Mouse (Mus musculus): ENCODE data around the gene Wscd2. TPM values are rescaled to one million over a fixed set of nuclear protein-coding genes. Genes with fewer than 3 reads are reported as not detected.
A peak's percentile ranks its signal among the peaks of the same experiment; 100 is the strongest.

The Wscd2 gene
- polyA plus RNA-seq, 1 experiment: 13.5 TPM

- no peak for TF ChIP-seq POLR2A (IDR thresholded peaks at IDR 0.05; ENCODE audit: borderline replicate concordance, extremely low read depth, insufficient read depth, insufficient read length, poor library complexity, severe bottlenecking)
- no peak for TF ChIP-seq CTCF (IDR thresholded peaks at IDR 0.05; ENCODE audit: borderline replicate concordance, extremely low read depth, insufficient read depth, insufficient read length)
- no peak for DNase-seq (ENCODE audit: low read depth)
These were observed 25.4 kb upstream of the Wscd2 start for GRCm38 (mm10) chr5:113464731-113465130.

- TF ChIP-seq POLR2A (IDR thresholded peaks at IDR 0.05; ENCODE audit: borderline replicate concordance, extremely low read depth, insufficient read depth, insufficient read length, poor library complexity, severe bottlenecking): no peak
- TF ChIP-seq CTCF (IDR thresholded peaks at IDR 0.05; ENCODE audit: borderline replicate concordance, extremely low read depth, insufficient read depth, insufficient read length): no peak
- DNase-seq (ENCODE audit: low read depth): no peak
These were observed 23.6 kb upstream of the Wscd2 start for GRCm38 (mm10) chr5:113466536-113466935.

GRCm38 (mm10) chr5:113467072-113467471 lies 23.1 kb upstream of the Wscd2 start:
- TF ChIP-seq POLR2A (IDR thresholded peaks at IDR 0.05; ENCODE audit: borderline replicate concordance, extremely low read depth, insufficient read depth, insufficient read length, poor library complexity, severe bottlenecking): no peak
- no peak for TF ChIP-seq CTCF (IDR thresholded peaks at IDR 0.05; ENCODE audit: borderline replicate concordance, extremely low read depth, insufficient read depth, insufficient read length)
- DNase-seq (ENCODE audit: low read depth): peak; percentile 46

GRCm38 (mm10) chr5:113467765-113468164 lies 22.4 kb upstream of the Wscd2 start:
- DNase-seq (ENCODE audit: low read depth): peak; percentile 56

GRCm38 (mm10) chr5:113468625-113469024 lies 21.5 kb upstream of the Wscd2 start:
- no peak for DNase-seq (ENCODE audit: low read depth)
- TF ChIP-seq CTCF (IDR thresholded peaks at IDR 0.05; ENCODE audit: borderline replicate concordance, extremely low read depth, insufficient read depth, insufficient read length) (no peak), POLR2A (IDR thresholded peaks at IDR 0.05; ENCODE audit: borderline replicate concordance, extremely low read depth, insufficient read depth, insufficient read length, poor library complexity, severe bottlenecking) (no peak)

More at GRCm38 (mm10) chr5:113467765-113468164, 22.4 kb upstream of the Wscd2 start:
- TF ChIP-seq CTCF (IDR thresholded peaks at IDR 0.05; ENCODE audit: borderline replicate concordance, extremely low read depth, insufficient read depth, insufficient read length): no peak
- no peak for TF ChIP-seq POLR2A (IDR thresholded peaks at IDR 0.05; ENCODE audit: borderline replicate concordance, extremely low read depth, insufficient read depth, insufficient read length, poor library complexity, severe bottlenecking)

GRCm38 (mm10) chr5:113469231-113469630 lies 20.9 kb upstream of the Wscd2 start:
- DNase-seq (ENCODE audit: low read depth): no peak
- no peak for TF ChIP-seq CTCF (IDR thresholded peaks at IDR 0.05; ENCODE audit: borderline replicate concordance, extremely low read depth, insufficient read depth, insufficient read length)
- no peak for TF ChIP-seq POLR2A (IDR thresholded peaks at IDR 0.05; ENCODE audit: borderline replicate concordance, extremely low read depth, insufficient read depth, insufficient read length, poor library complexity, severe bottlenecking)

- DNase-seq (ENCODE audit: low read depth): no peak
- no peak for TF ChIP-seq CTCF (IDR thresholded peaks at IDR 0.05; ENCODE audit: borderline replicate concordance, extremely low read depth, insufficient read depth, insufficient read length)
These were observed 20.3 kb upstream of the Wscd2 start for GRCm38 (mm10) chr5:113469826-113470225.

GRCm38 (mm10) chr5:113471417-113471816 lies 18.7 kb upstream of the Wscd2 start:
- TF ChIP-seq CTCF (IDR thresholded peaks at IDR 0.05; ENCODE audit: borderline replicate concordance, extremely low read depth, insufficient read depth, insufficient read length): peak; percentile 65; the same call in 1 of the 2 replicates
- TF ChIP-seq POLR2A (IDR thresholded peaks at IDR 0.05; ENCODE audit: borderline replicate concordance, extremely low read depth, insufficient read depth, insufficient read length, poor library complexity, severe bottlenecking): no peak
- peak; percentile 68 for DNase-seq (ENCODE audit: low read depth)

GRCm38 (mm10) chr5:113472339-113472738 lies 17.8 kb upstream of the Wscd2 start:
- no peak for DNase-seq (ENCODE audit: low read depth)
- TF ChIP-seq POLR2A (IDR thresholded peaks at IDR 0.05; ENCODE audit: borderline replicate concordance, extremely low read depth, insufficient read depth, insufficient read length, poor library complexity, severe bottlenecking): no peak
- no peak for TF ChIP-seq CTCF (IDR thresholded peaks at IDR 0.05; ENCODE audit: borderline replicate concordance, extremely low read depth, insufficient read depth, insufficient read length)

- no peak for TF ChIP-seq POLR2A (IDR thresholded peaks at IDR 0.05; ENCODE audit: borderline replicate concordance, extremely low read depth, insufficient read depth, insufficient read length, poor library complexity, severe bottlenecking)
- no peak for TF ChIP-seq CTCF (IDR thresholded peaks at IDR 0.05; ENCODE audit: borderline replicate concordance, extremely low read depth, insufficient read depth, insufficient read length)
- no peak for DNase-seq (ENCODE audit: low read depth)
These were observed 13.3 kb upstream of the Wscd2 start for GRCm38 (mm10) chr5:113476816-113477215.

- DNase-seq (ENCODE audit: low read depth): peak; percentile 57
- TF ChIP-seq POLR2A (IDR thresholded peaks at IDR 0.05; ENCODE audit: borderline replicate concordance, extremely low read depth, insufficient read depth, insufficient read length, poor library complexity, severe bottlenecking): no peak
- no peak for TF ChIP-seq CTCF (IDR thresholded peaks at IDR 0.05; ENCODE audit: borderline replicate concordance, extremely low read depth, insufficient read depth, insufficient read length)
These were observed 11.1 kb upstream of the Wscd2 start for GRCm38 (mm10) chr5:113479075-113479474.

GRCm38 (mm10) chr5:113480451-113480850 lies 9.7 kb upstream of the Wscd2 start:
- TF ChIP-seq POLR2A (IDR thresholded peaks at IDR 0.05; ENCODE audit: borderline replicate concordance, extremely low read depth, insufficient read depth, insufficient read length, poor library complexity, severe bottlenecking) (no peak), CTCF (IDR thresholded peaks at IDR 0.05; ENCODE audit: borderline replicate concordance, extremely low read depth, insufficient read depth, insufficient read length) (no peak)
- DNase-seq (ENCODE audit: low read depth): no peak
